Mouse (Mus musculus) adrenal gland (tissue): ENCODE measurements around the gene Aox2.

Experiments used
- intact Hi-C: fragments of 180-260 bp; cut with DNase I; formaldehyde crosslinking; loops from one replicate; pipeline ENCODE4 v1.15.1; 2025

Aox2 gene

GRCm38 (mm10) chr1:58284505-58284904 is 6.4 kb downstream of the Aox2 start:
- intact Hi-C loops = no loop called here

DNA sequence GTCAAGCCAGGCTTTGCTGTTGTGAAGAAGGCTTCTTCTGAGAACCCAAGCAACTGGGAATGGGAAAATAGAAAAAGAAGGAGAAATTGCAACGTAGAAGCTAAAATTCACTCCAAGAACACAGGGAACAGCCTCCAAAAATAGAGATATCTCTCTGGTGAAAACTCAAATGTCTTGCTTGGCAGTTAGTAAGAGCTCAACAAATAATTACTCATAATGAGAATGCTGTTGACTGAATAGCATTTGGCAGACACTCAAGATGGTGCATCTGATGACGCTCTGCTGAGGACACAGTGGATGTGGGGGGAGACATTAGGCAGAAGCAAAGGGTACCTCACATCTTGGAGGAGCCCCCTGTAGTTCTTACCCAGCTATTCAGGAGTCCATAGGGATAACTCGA is 10.0 kb downstream of the Aox2 start:
- intact Hi-C loops = no loop called here

DNA sequence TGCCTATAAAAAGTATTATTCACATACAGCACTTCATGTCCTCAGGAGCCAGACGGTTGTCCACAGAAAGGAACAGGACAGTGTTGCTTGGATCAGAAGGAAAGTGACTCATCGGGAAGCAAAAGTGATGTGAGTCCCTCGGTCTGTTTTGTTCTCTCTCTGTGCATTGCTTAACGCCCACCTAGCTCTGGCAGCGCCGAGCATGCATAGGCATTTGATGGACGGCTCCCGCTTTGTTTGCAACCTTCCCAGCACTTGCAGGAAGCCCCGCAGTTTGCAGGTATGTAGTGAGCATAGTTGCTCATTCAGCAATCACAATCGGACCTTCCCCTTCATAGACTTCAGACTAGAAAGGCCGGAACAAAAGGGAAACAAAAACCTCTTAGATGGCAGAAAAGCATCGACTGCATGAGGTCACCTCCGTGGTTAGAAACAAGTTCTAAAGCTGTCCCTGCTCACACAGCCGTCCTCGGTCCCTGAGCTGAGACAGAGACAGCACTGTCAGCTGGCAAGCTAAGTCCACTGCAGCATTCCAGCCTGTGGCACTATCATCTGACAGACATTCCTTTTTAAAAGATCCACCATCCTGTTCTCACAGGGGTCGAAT is 11.8 kb downstream of the Aox2 start:
- intact Hi-C loops = loop anchor here (10.0 kb wide), 1 partner anchor 865 kb away; no protein-coding TSS in a partner anchor

DNA sequence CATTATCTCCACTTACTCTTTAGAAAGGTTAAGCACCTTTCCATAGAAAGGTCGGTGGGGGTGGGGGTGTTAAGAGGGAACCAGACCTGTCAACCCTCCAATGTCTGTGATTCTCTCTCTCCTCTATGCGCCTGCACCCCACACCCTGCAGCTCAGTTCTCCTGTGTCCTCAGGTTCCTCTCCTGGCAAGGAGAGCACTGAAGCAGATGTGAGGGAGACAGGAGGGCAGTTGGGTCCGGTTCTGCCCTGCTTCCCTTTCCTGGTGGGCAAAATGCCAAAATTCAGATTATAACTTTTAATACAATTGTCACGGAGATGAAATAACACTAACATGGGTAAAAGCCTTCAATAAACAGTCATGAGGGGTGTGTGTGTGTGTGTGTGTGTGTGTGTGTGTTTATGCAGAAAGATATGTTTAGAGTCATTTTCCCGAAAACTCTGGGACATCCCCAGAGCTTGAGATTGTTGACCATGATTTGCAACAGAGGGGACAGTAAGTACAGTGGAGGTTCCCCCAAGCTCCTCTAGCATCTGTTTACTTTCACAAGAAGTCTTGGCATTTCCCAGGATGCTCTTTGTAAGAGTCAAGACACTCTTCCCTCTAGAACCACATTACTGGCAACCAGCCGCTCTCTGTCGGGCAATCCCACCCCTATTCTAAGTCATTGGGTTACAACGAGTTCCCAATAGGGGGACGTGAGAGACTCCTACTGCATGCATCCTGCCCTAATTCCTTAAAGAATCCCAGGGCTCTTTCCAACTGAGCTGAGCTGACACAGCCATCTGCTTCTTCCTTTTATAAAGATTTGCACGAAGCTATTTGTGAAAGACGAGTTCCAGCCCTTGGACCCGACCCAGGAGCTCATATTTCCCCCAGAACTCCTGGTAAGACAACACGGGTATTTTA is 13.5 kb downstream of the Aox2 start:
- intact Hi-C loops = loop anchor here (10.0 kb wide), 1 partner anchor 867 kb away; no protein-coding TSS in a partner anchor

DNA sequence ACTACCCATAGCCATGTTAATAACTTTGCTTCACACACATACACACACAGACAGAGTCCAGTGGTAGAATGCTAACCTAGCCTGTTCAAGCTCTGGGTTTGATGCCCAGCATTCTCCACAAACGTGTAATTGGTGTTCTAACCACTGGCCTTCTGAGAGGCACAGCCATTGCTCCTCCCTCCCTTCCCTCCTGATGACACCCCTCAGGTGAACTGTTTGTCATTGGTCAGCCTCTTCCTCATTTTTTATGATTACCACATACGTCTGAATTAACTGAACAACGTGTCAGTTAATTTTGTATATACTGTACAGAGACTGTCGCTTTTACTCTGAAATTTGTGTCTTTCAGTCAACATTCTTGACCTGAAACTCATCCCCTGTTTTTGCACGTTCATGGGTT is 16.6 kb downstream of the Aox2 start:
- intact Hi-C loops = loop anchor here (5.0 to 10.0 kb wide), 2 partner anchors 98 to 870 kb away; partner anchors contain the start of gene Bzw1

- intact Hi-C loops = loop anchor here (1.0 to 10.0 kb wide), 3 partner anchors 96 to 871 kb away; partner anchors contain the start of gene Bzw1
Observed at GRCm38 (mm10) chr1:58296278-58296677, 18.2 kb downstream of the Aox2 start.

DNA sequence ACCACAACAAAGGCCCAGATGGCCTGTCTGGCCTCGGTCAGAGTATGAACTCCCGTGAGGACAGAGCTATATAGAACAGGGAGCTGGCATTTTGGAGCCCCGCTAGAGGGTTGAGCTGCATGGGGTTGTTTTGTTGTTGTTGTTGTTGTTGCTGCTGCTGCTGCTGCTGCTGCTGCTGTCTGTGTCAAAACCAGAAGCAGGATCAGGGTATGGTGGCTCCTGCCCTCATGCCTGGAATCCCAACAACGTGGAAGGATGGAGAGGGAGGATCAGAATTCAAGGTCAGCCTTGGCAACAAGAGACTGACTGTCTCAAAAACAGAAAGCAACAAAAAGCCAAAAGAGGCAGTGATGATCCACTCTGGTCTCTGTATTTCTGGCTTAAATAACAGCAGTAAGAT is 18.7 kb downstream of the Aox2 start:
- intact Hi-C loops = loop anchor here (1.0 to 10.0 kb wide), 3 partner anchors 95 to 872 kb away; partner anchors contain the start of gene Bzw1

DNA sequence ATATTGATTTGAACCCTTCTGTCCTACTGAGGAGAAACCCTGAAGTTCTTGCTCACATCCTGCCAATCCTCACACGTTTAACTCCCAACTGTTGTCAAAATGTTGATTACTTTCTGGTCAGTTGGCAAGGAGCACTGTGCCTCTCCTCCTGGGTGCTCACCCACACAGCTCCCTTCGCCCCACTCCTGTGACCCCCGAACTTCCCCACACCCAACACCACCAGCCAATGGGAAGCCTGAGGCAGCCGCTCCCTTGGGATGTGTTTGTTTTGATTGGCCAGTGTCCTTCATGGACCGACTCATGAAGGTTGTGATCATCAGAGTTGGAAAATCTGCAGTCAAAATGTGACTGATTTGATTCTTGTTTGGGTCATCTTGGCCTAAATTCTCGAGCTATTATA is 20.2 kb downstream of the Aox2 start:
- intact Hi-C loops = loop anchor here (5.0 to 10.0 kb wide), 2 partner anchors 94 to 874 kb away; partner anchors contain the start of gene Bzw1

DNA sequence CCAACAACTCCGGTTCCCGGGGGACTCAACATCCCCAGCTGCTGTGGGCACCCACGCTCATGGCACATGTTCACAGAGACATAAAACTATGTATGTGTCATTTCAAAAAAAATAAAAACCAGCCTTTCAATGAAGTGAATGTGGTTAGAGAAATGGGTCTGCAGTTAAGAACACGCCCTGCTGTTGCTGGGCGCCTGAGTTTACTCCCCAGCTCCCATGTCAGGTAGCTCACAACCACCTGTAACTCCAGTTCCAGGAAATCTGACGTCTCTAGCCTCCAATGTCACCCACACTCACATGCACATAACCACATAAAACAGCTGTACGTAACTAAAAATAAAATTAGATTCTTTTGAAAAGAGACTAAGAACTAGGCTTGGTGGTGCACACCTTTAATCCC is 22.9 kb downstream of the Aox2 start:
- intact Hi-C loops = no loop called here

DNA sequence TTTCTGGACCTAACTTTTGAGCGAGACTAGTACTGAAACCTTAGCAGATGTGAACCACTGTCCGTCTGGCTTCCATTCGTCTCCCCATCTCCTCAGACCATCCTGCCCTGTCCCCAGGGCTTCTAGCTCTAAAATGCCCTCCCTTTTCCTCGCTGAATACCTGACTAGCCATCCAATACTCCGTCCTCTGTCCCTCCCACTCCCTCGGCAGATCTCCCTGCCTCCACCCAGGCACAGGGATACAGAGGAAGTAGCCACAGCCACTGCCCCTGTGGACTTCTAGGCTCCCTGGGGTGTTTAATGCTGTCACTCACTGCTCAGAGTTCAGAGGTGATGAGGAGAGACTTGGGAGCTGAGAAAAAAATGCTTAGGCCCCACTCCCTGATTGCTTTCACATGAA is 23.9 kb downstream of the Aox2 start:
- intact Hi-C loops = no loop called here

- intact Hi-C loops = no loop called here
Observed at GRCm38 (mm10) chr1:58303009-58303408, 24.9 kb downstream of the Aox2 start.

GRCm38 (mm10) chr1:58303726-58304125 is 25.6 kb downstream of the Aox2 start:
- intact Hi-C loops = no loop called here

- intact Hi-C loops = no loop called here
Observed at GRCm38 (mm10) chr1:58304296-58304695, 26.2 kb downstream of the Aox2 start.

DNA sequence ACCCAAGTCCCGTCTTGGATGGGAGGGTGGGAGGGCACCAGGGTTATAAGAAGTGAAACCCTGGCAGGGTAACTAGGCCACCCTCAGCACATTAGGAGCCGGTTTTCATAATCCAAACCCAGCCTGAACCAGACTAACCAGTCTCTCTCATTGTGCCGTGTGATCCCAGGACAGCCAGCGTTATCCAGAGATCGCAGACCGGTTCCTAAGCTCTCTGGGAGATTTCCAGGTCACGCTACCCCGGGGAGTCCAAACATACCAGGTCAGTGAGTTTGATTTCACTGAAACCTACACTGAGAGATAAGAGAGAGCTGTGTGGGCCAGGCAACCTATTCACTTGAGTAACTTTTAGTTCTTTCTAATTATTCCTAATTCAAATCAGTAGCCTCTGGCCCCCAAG is 29.1 kb downstream of the Aox2 start:
- intact Hi-C loops = no loop called here

- intact Hi-C loops = no loop called here
Observed at GRCm38 (mm10) chr1:58308594-58308993, 30.5 kb downstream of the Aox2 start.

- intact Hi-C loops = no loop called here
Observed at GRCm38 (mm10) chr1:58309853-58310252, 31.7 kb downstream of the Aox2 start.

DNA sequence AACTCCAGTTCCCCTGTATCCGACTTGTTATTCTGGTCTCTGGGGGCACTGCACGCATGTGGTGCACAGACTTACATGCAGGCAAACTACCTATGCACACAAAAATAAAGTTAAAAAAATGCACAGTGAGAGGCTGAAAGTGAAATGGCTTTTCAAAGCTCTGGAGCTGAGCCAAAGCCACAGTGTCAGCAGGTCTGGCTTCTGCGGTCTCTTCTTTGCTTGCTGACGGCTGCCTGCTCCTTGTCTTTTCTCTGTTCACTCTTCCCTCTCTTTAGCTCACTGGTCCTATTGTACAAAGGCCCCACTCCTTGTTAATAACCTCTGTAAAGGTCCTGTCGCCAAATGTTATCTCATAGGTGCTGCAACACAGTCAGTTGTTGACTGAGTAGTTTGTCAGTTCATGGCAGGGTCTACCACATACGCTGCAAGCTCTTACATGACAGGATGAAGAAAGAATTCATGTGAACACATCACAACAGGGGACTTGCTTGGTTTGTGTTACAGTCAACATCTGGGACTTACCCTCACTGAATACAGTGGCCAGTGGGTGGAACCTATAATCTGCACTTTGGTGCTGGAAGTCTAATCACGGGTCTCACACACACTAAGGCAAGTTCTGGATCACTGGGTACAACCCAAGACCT is 33.2 kb downstream of the Aox2 start:
- intact Hi-C loops = no loop called here

DNA sequence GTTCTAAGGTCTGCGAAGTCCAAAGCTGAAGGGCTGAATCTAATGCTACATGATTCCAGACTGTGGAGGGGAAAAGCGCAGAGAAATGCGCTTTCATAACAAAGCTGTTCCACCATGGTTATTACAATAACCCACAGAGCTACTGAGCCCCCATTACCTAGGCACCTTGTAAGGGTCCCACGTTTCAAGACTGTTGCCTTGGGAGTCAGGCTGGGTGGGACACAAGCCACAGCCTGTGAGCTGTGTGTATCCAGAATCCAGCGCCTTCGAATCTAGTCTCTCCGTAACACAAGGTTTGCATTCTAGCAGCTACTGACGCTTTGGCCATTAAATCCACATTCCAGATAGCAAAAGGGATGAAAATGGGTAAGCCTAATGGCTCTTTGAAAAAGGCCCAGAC is 35.0 kb downstream of the Aox2 start:
- intact Hi-C loops = no loop called here

DNA sequence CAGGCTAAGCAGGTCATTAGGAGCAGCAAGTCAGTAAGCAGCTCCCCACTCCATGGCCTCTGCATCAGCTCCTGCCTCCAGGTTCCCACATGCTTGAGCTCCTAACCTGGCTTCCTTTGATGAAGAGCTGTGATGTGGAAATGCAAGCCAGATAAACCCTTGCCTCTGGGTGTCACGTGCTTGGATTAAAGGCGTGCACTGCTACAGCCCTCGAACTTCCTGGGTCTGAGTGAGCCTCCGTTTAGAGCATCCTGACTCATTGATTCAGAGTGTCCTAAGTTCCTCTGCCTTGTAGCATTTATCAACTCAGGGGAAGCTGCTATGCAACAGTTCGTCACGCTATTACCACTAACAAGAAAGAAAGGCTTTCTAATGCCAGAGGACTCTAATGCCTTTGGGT is 37.4 kb downstream of the Aox2 start:
- intact Hi-C loops = no loop called here

DNA sequence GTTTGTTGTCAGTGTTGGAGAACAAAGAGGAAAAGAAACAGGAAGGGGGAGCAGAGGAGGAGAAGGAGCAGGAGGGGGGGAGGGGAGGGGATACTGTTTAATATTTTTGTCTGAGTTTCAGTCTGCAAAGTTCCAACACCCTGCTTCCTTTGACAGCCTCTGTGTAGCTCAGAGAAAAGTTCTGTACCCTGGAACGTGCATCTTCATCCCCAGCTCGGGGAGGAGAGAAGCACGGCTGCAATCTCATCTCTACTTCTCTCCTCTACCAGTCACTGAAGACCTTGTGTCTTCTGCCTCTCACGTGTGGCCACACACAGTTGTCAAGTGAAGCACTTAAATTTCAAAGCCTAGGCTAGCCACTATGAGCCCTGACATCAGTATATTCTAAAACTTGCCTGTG is 55.1 kb downstream of the Aox2 start:
- intact Hi-C loops = no loop called here

- intact Hi-C loops = no loop called here
Observed at GRCm38 (mm10) chr1:58339901-58340300, 61.8 kb downstream of the Aox2 start.

GRCm38 (mm10) chr1:58341576-58341975 is 63.5 kb downstream of the Aox2 start:
- intact Hi-C loops = no loop called here
